Mouse (Mus musculus): ENCODE data around the gene Saa1.

DNA sequence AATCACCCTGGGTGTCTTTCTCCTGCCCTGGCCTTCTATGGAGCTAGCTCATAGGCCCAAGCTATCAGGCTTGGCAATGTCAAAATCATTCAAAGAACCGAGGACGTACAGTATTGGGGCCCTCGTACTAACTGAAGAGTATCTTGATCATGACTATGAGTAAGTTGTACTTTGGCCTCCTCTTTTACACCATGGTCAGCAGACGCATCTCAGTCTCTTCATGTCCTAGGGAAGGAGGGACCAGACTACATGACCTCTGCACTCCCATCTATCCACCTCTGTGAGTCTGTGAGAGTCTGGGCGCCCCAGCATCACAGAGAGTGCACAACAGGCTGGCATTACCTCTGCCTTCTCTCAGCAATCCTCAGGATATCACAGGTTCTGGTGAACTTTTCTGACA, 19.8 kb upstream of the Saa1 start:
- TF ChIP-seq EP300 (IDR thresholded peaks at IDR 0.05; ENCODE audit: low read depth) (no peak), CTCF (IDR thresholded peaks at IDR 0.05; ENCODE audit: low read depth) (no peak)

Measured in liver, postnatal 0 days (tissue).